Mouse (Mus musculus): ENCODE results near the gene Fbxw27. TPM values are rescaled to one million over a fixed set of nuclear protein-coding genes. Genes with fewer than 3 reads are reported as not detected.
"Not testable (repeated sequence)": the region's sequence is repeated elsewhere in the genome, so short reads cannot be mapped to it uniquely, and the experiment has no call there.

Fbxw27 gene
- polyA plus RNA-seq, 1 experiment: not detected

GRCm38 (mm10) chr9:109806695-109807293 is 16.3 kb upstream of the Fbxw27 start:
- WGBS: 84% methylated on average over 2 of the region's 2 CpGs

DNA sequence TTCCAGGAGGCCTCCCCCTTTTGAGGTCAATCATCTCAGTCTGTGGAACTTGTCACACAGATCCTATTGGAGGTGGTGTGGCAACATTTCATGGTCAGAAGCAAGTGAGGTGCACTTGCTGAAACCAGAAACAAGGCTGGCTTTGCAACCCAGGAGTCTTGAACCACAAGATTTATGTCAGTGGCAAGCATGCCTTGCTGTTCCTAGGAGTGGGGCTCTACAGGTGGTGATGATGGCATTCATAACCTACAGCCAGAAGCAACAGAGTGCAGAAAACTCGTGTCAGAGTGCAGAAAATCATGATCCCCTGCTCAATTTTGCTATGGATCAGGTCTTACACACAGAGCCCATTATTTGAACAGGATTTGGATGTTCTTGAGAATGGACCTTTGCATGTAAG is 15.8 kb upstream of the Fbxw27 start:
- WGBS: 42% methylated on average over 1 of the region's 1 CpGs
- H3K4me1 ChIP-seq (ENCODE audit: control insufficient read depth, insufficient read depth, low read length): no peaks in the 10 kb centered on the region
- H3K27ac ChIP-seq (ENCODE audit: insufficient read depth, low read depth, low read length): no peak overlapping the region
- no peak overlapping the region for H3K4me3 ChIP-seq (ENCODE audit: insufficient read depth, low read depth, low read length)
- TF ChIP-seq CTCF (IDR thresholded peaks at IDR 0.05; ENCODE audit: insufficient read depth, low read depth, low read length) (no peak), POLR2A (IDR thresholded peaks at IDR 0.05; ENCODE audit: insufficient read depth, low read depth, low read length) (no peak)

More at GRCm38 (mm10) chr9:109806695-109807293, 16.3 kb upstream of the Fbxw27 start:
- no peak overlapping the region for H3K27ac ChIP-seq (ENCODE audit: insufficient read depth, low read depth, low read length)
- no peaks in the 10 kb centered on the region for H3K4me1 ChIP-seq (ENCODE audit: control insufficient read depth, insufficient read depth, low read length)
- H3K4me3 ChIP-seq (ENCODE audit: insufficient read depth, low read depth, low read length): no peak overlapping the region
- TF ChIP-seq CTCF (IDR thresholded peaks at IDR 0.05; ENCODE audit: insufficient read depth, low read depth, low read length) (no peak), POLR2A (IDR thresholded peaks at IDR 0.05; ENCODE audit: insufficient read depth, low read depth, low read length) (no peak)

DNA sequence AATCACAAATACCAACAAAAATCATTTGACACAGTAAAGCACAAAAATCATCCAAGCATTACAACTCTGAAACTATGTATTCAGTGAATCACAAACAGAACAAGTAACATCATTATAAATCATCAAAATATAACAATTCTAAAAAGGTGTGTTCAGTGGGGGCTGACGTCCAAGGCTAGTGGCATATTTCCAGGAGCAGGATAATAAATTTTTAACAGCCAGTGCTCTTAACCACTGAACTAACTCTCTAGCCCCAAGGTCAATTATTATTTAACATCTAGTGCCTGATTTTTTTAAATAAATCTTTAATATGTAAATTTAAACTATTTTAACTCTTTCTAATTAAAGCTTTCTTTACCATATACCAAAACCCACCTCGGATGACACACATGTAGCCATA is 15.1 kb upstream of the Fbxw27 start:
- not testable (repeated sequence) for H3K27ac ChIP-seq (ENCODE audit: insufficient read depth, low read depth, low read length); H3K4me3 ChIP-seq (ENCODE audit: insufficient read depth, low read depth, low read length); H3K4me1 ChIP-seq (ENCODE audit: control insufficient read depth, insufficient read depth, low read length)
- 84% methylated on average over 2 of the region's 2 CpGs for WGBS

DNA sequence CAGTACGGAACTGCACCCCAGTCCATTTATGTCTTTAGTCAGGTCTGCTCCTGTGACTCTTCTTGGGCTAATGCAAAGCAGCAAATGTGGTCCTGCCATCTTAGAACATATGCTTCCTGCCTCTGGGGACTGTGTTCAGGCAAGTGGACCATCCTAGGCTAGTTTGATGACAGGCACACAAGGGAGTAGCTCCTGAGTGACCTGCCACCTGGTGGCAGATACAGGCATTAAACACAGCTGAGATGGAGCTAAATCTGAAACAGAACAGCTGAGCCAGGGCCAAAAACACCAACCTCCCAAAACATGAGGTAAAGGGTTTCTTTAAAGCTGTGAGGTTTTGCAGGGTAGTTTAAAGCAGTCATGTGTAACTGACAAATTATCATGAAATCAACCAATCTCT is 7.6 kb upstream of the Fbxw27 start:
- WGBS: 94% methylated on average over 1 of the region's 1 CpGs
- Histone ChIP-seq H3K27ac (ENCODE audit: insufficient read depth, low read depth, low read length) (no peak overlapping the region), H3K4me3 (ENCODE audit: insufficient read depth, low read depth, low read length) (no peak overlapping the region), H3K4me1 (ENCODE audit: control insufficient read depth, insufficient read depth, low read length) (no peaks in the 10 kb centered on the region)
- no peak for TF ChIP-seq POLR2A (IDR thresholded peaks at IDR 0.05; ENCODE audit: insufficient read depth, low read depth, low read length)
- TF ChIP-seq CTCF (IDR thresholded peaks at IDR 0.05; ENCODE audit: insufficient read depth, low read depth, low read length): no peak

GRCm38 (mm10) chr9:109795811-109796210 is 5.3 kb upstream of the Fbxw27 start:
- Histone ChIP-seq H3K4me3 (ENCODE audit: insufficient read depth, low read depth, low read length) (no peak overlapping the region), H3K4me1 (ENCODE audit: control insufficient read depth, insufficient read depth, low read length) (no peaks in the 10 kb centered on the region), H3K27ac (ENCODE audit: insufficient read depth, low read depth, low read length) (no peak overlapping the region)
- WGBS: 42% methylated on average over 2 of the region's 2 CpGs
- TF ChIP-seq CTCF (IDR thresholded peaks at IDR 0.05; ENCODE audit: insufficient read depth, low read depth, low read length) (no peak), POLR2A (IDR thresholded peaks at IDR 0.05; ENCODE audit: insufficient read depth, low read depth, low read length) (no peak)

GRCm38 (mm10) chr9:109795221-109795620 is 4.8 kb upstream of the Fbxw27 start:
- H3K4me1 ChIP-seq (ENCODE audit: control insufficient read depth, insufficient read depth, low read length): no peaks in the 10 kb centered on the region
- TF ChIP-seq POLR2A (IDR thresholded peaks at IDR 0.05; ENCODE audit: insufficient read depth, low read depth, low read length): no peak
- no peak for TF ChIP-seq CTCF (IDR thresholded peaks at IDR 0.05; ENCODE audit: insufficient read depth, low read depth, low read length)
- 63% methylated on average over 2 of the region's 2 CpGs for WGBS
- no peak overlapping the region for H3K4me3 ChIP-seq (ENCODE audit: insufficient read depth, low read depth, low read length)
- H3K27ac ChIP-seq (ENCODE audit: insufficient read depth, low read depth, low read length): no peak overlapping the region

DNA sequence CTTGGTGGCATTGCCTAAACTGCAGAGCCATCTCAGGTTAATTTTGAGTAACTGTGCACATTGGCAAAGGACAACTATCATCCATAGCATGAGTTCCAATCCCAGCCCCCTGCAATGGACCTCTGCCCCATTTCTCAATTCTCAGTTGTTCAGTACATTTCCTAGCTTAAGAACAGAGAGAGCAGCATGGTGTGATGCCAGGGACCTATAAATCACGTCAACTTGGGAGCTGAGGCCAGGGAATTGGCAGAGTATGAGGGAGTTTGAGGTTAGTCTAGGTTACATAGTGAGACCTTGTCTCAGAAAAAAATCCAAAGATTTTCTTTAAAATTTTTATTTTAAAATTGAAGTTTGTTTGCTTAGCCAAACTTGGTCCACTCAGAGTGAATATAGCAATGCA is 23.6 kb downstream of the Fbxw27 start:
- H3K27ac ChIP-seq (ENCODE audit: insufficient read depth, low read depth, low read length); H3K4me1 ChIP-seq (ENCODE audit: control insufficient read depth, insufficient read depth, low read length); H3K4me3 ChIP-seq (ENCODE audit: insufficient read depth, low read depth, low read length): not testable (repeated sequence)
- 73% methylated on average over 1 of the region's 1 CpGs for WGBS

GRCm38 (mm10) chr9:109745989-109746388 is 44.5 kb downstream of the Fbxw27 start, which contains the start of gene Fbxw26:
Gene Fbxw26, minus strand, starts transcription at chr9:109746089.
- H3K4me1 ChIP-seq (ENCODE audit: control insufficient read depth, insufficient read depth, low read length); H3K27ac ChIP-seq (ENCODE audit: insufficient read depth, low read depth, low read length); H3K4me3 ChIP-seq (ENCODE audit: insufficient read depth, low read depth, low read length): not testable (repeated sequence)
- 85% methylated on average over 3 of the region's 3 CpGs for WGBS

Other genes starting within 250 kb of the Fbxw27 start
- gene Fbxw15, start 222.4 kb downstream of the Fbxw27 start, polyA plus RNA-seq (2012; ENCODE audit: insufficient read depth, insufficient read length, low replicate concordance, missing spikeins): not detected in 2 replicates
- not detected in 2 replicates for gene Fbxw24, start 164.6 kb downstream of the Fbxw27 start, polyA plus RNA-seq (2012; ENCODE audit: insufficient read depth, insufficient read length, low replicate concordance, missing spikeins)
- gene Fbxw25, start 126.0 kb downstream of the Fbxw27 start, polyA plus RNA-seq (2012; ENCODE audit: insufficient read depth, insufficient read length, low replicate concordance, missing spikeins): not detected in 2 replicates
- gene Fbxw18, start 88.0 kb downstream of the Fbxw27 start, polyA plus RNA-seq (2012; ENCODE audit: insufficient read depth, insufficient read length, low replicate concordance, missing spikeins): not detected in 2 replicates
- gene Fbxw26, start 44.6 kb downstream of the Fbxw27 start, polyA plus RNA-seq (2012; ENCODE audit: insufficient read depth, insufficient read length, low replicate concordance, missing spikeins): not detected in 2 replicates
- gene Spink8, start 21.6 kb upstream of the Fbxw27 start, polyA plus RNA-seq (2012; ENCODE audit: insufficient read depth, insufficient read length, low replicate concordance, missing spikeins): not detected in 2 replicates
- gene Nme6, start 42.1 kb upstream of the Fbxw27 start, polyA plus RNA-seq (2012; ENCODE audit: insufficient read depth, insufficient read length, low replicate concordance, missing spikeins): not detected in 2 replicates
- not detected in 2 replicates for gene Camp, start 58.9 kb upstream of the Fbxw27 start, polyA plus RNA-seq (2012; ENCODE audit: insufficient read depth, insufficient read length, low replicate concordance, missing spikeins)
- gene Cdc25a, start 84.9 kb upstream of the Fbxw27 start, polyA plus RNA-seq (2012; ENCODE audit: insufficient read depth, insufficient read length, low replicate concordance, missing spikeins): not detected in 2 replicates
- 93.0 and 647 TPM in 2 replicates for gene Map4, start 140.8 kb upstream of the Fbxw27 start, polyA plus RNA-seq (2012; ENCODE audit: insufficient read depth, insufficient read length, low replicate concordance, missing spikeins)